Mouse (Mus musculus) forebrain, embryonic 13.5 days (tissue): ENCODE results near the gene Gcnt2. TPM values are rescaled to one million over a fixed set of nuclear protein-coding genes. Genes with fewer than 3 reads are reported as not detected.
"Not testable (repeated sequence)": the region's sequence is repeated elsewhere in the genome, so short reads cannot be mapped to it uniquely, and the experiment has no call there.

Experiments used
- ATAC-seq: fragments of 200-750 bp; cut with Nextera tagmentation; 2 replicates; pipeline ENCODE4 v1.8.0; 2017
- H3K27ac ChIP-seq: fragments of 300-500 bp; sonication (generic); 2 replicates; pipeline ENCODE4 v1.5.1; 2015; ENCODE audit warnings: inconsistent platforms, mild to moderate bottlenecking, moderate library complexity
- H3K27me3 ChIP-seq: fragments of 300-500 bp; sonication (generic); 2 replicates; pipeline ENCODE4 v1.6.1; 2015; ENCODE audit warnings: mild to moderate bottlenecking, inconsistent platforms
- H3K36me3 ChIP-seq: fragments of 300-500 bp; sonication (generic); 2 replicates; pipeline ENCODE4 v1.6.1; 2015; ENCODE audit warnings: mild to moderate bottlenecking, inconsistent platforms; ENCODE audit not compliant: poor library complexity, severe bottlenecking
- H3K4me1 ChIP-seq: fragments of 300-500 bp; sonication (generic); 2 replicates; pipeline ENCODE4 v1.6.1; 2015; ENCODE audit warnings: inconsistent platforms
- H3K4me2 ChIP-seq: fragments of 300-500 bp; sonication (generic); 2 replicates; pipeline ENCODE4 v1.6.1; 2015; ENCODE audit warnings: inconsistent platforms, mild to moderate bottlenecking, moderate library complexity
- H3K4me3 ChIP-seq: fragments of 300-500 bp; sonication (generic); 2 replicates; pipeline ENCODE4 v1.5.1; 2015; ENCODE audit warnings: mild to moderate bottlenecking, inconsistent platforms
- H3K9ac ChIP-seq: fragments of 300-500 bp; sonication (generic); 2 replicates; pipeline ENCODE4 v1.6.1; 2015; ENCODE audit warnings: mild to moderate bottlenecking, inconsistent platforms
- H3K9me3 ChIP-seq: fragments of 300-500 bp; sonication (generic); replicated peaks from 2 replicates; pipeline ENCODE4 v1.6.1; 2016; ENCODE audit warnings: inconsistent platforms
- WGBS: fragments of 180-500 bp; shearing (Covaris S2); methylation state at CpG from one replicate; pipeline ENCODE4 v1.1.7; 2015; 5-methylcytosine and 5-hydroxymethylcytosine counted together
- polyA plus RNA-seq: library from polyadenylated mRNA; unstranded; fragments of >200 nt; fragmentation: Nextera tagmentation; extraction: Ambion mirVana; gene quantifications from 2 replicates; pipeline ENCODE4 v1.2.1, GENCODE M21; 2015

Gcnt2 gene
- polyA plus RNA-seq, 1 experiment from 2014 or later: 2.8 TPM

DNA sequence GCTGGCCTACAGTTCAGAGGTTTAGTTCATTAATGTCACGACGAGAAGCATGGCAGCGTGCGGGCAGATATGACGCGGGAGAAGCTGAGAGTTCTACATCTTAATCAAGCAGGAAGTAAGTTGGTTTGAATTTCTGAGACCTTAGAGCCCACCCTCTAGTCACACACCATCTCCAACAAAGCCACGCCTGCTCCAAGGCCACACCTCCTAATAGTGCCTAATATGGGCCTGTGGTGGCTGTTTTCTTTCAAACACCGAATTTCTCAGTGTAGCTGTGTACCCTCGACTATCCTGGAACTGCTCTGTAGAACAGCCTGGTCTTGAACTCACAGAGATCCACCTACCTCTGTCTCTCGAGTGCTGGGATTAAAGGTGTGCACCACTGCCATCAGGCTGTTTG is 108.1 kb downstream of the Gcnt2 start:
- no peak overlapping the region for H3K4me3 ChIP-seq
- H3K9ac ChIP-seq: no peak overlapping the region
- no peaks in the 10 kb centered on the region for H3K4me1 ChIP-seq
- no peaks in the 10 kb centered on the region for H3K36me3 ChIP-seq
- WGBS: 95% methylated on average over 10 of the region's 10 CpGs
- H3K9me3 ChIP-seq: no peaks in the 10 kb centered on the region
- ATAC-seq: no peak
- H3K27me3 ChIP-seq: no peaks in the 10 kb centered on the region
- no peak overlapping the region for H3K27ac ChIP-seq
- no peak overlapping the region for H3K4me2 ChIP-seq

DNA sequence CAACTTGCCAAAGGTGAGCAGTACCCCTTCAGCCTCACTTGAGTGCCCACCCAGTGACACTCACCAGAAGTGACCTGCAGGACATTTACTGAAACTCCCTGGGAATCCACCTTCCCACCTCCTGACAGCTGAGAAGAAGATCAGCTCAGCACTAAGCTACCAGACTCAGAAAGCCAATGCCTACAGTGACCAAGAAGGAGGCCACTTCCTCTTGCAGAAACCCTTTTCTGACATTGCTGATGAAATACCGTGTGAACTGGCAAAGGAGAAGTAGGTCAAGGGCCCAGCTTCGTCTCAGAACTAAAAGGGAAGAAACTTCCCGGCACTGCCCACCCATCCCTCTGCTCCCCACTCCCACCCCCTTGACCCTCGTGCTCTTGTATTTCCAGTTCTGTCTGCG is 109.0 kb downstream of the Gcnt2 start:
- Histone ChIP-seq H3K27ac (no peak overlapping the region), H3K9me3 (no peaks in the 10 kb centered on the region), H3K4me3 (no peak overlapping the region), H3K9ac (no peak overlapping the region), H3K4me1 (no peaks in the 10 kb centered on the region), H3K36me3 (no peaks in the 10 kb centered on the region), H3K4me2 (no peak overlapping the region), H3K27me3 (no peaks in the 10 kb centered on the region)
- ATAC-seq: no peak
- WGBS: 83% methylated on average over 5 of the region's 5 CpGs

DNA sequence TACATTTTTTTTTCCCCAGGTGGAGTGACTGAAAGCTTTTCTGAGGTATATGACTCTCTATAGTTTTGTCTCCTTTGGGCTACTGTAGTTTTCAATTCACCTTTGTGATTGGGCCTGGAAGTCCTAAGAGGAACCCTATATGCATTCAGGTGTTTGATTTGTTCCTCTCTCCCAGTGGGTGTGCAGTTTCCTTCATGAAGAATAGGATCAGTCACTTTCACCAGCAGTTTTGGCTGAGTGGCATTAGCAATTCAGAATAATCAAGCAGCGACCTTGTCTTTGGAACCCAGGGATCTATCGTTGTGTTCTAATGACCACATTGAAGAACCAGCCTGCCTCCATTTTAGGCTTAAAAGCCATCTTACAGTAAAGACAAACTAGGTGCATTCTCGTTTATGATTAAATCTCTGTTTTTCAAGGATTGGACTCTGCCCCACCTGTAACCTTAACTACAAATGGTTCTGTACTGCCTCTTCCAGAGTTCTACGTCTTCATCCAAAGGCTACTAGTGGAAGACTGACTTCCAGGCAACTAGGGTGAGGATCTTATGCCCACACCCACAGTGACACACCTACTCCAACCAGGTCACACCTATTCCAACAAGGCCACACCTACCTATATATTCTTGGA is 110.3 kb downstream of the Gcnt2 start:
- no peaks in the 10 kb centered on the region for H3K27me3 ChIP-seq
- no peaks in the 10 kb centered on the region for H3K4me1 ChIP-seq
- no peaks in the 10 kb centered on the region for H3K9me3 ChIP-seq
- 88% methylated on average over 4 of the region's 4 CpGs for WGBS
- H3K4me2 ChIP-seq: no peak overlapping the region
- no peak overlapping the region for H3K4me3 ChIP-seq
- no peak overlapping the region for H3K9ac ChIP-seq
- no peaks in the 10 kb centered on the region for H3K36me3 ChIP-seq
- no peak overlapping the region for H3K27ac ChIP-seq
- no peak for ATAC-seq

- no peaks in the 10 kb centered on the region for H3K4me1 ChIP-seq
- H3K9ac ChIP-seq: no peak overlapping the region
- WGBS: 95% methylated on average over 5 of the region's 5 CpGs
- H3K4me2 ChIP-seq: no peak overlapping the region
- no peak overlapping the region for H3K27ac ChIP-seq
- ATAC-seq: no peak
- H3K36me3 ChIP-seq: no peaks in the 10 kb centered on the region
- H3K9me3 ChIP-seq: no peaks in the 10 kb centered on the region
- H3K4me3 ChIP-seq: no peak overlapping the region
- no peaks in the 10 kb centered on the region for H3K27me3 ChIP-seq
These were observed 111.7 kb downstream of the Gcnt2 start for GRCm38 (mm10) chr13:40971261-40971660.

DNA sequence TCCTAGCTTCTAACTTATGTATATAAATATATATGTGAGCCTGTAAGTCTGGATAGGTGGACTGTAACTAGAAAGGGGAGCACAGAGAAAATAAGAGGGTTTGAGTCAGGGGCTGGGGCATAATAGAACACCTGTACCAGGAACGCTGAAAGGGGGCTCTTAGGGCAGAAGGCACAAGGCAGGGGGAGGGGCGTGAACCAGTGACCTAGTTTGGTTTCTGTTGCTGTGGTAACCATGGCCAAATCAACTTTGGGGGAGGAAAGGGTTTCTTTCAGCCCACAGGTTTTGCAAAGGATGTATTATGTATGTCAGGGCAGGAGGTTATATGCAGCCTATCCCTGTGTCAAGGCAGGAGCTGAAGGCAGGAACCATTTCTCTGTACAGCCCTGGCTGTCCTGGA is 112.3 kb downstream of the Gcnt2 start:
- H3K4me3 ChIP-seq: no peak overlapping the region
- H3K27me3 ChIP-seq: no peaks in the 10 kb centered on the region
- H3K36me3 ChIP-seq: no peaks in the 10 kb centered on the region
- WGBS: 77% methylated on average over 2 of the region's 2 CpGs
- H3K9ac ChIP-seq: no peak overlapping the region
- no peaks in the 10 kb centered on the region for H3K9me3 ChIP-seq
- H3K27ac ChIP-seq: no peak overlapping the region
- no peak for ATAC-seq
- H3K4me2 ChIP-seq: no peak overlapping the region
- H3K4me1 ChIP-seq: no peaks in the 10 kb centered on the region

GRCm38 (mm10) chr13:40972976-40973375 is 113.4 kb downstream of the Gcnt2 start:
- Histone ChIP-seq H3K36me3 (no peaks in the 10 kb centered on the region), H3K4me1 (no peaks in the 10 kb centered on the region), H3K9me3 (no peaks in the 10 kb centered on the region), H3K4me2 (no peak overlapping the region), H3K9ac (no peak overlapping the region), H3K4me3 (no peak overlapping the region), H3K27ac (no peak overlapping the region), H3K27me3 (no peaks in the 10 kb centered on the region)
- 87% methylated on average over 5 of the region's 5 CpGs for WGBS
- ATAC-seq: no peak

DNA sequence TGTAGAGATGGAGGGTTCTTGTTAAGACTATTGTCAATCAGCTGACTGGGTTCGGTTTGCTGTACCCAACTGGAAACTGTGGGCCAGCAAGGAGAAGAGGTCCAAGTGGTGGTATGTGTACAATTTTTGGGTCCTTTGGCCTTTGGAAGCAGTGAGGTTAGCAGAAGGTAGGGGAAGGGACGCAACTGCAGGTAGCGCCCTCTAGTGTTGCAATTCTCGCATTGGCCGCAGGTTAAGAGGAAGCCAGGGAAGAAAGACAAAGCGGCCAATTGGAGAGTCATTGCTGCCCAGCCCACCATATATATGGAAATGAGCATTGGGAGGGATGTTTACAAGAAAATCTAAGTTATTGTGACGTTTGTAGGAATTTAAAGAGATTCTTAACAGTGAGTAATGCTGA is 118.1 kb downstream of the Gcnt2 start:
- no peak for ATAC-seq
- H3K4me3 ChIP-seq: no peak overlapping the region
- no peak overlapping the region for H3K9ac ChIP-seq
- no peak overlapping the region for H3K27ac ChIP-seq
- no peaks in the 10 kb centered on the region for H3K4me1 ChIP-seq
- H3K36me3 ChIP-seq: no peaks in the 10 kb centered on the region
- no peaks in the 10 kb centered on the region for H3K27me3 ChIP-seq
- H3K4me2 ChIP-seq: no peak overlapping the region
- no peaks in the 10 kb centered on the region for H3K9me3 ChIP-seq
- WGBS: 11% methylated on average over 7 of the region's 7 CpGs

DNA sequence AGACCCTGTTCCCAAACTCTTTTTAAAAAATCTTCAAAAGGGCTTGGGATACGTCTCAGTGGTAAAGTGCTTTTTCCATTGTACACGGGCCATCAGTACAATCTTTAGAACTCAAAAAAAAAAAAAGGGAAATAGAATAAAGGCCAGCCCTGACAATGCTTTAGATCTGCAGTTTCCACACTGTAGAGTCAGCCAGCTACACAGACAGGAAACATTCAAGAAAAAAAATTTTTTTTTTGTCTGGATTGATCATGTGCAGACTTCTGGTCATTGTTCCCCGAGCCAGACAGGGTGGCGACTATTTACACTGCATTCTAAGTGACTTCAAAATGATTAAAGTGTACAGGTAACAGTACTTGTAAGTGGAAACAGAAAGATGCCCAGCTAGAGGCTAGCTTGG is 119.1 kb downstream of the Gcnt2 start:
- WGBS: 81% methylated on average over 4 of the region's 4 CpGs
- Histone ChIP-seq H3K9ac (no peak overlapping the region), H3K27ac (no peak overlapping the region), H3K27me3 (no peaks in the 10 kb centered on the region), H3K4me1 (no peaks in the 10 kb centered on the region), H3K36me3 (no peaks in the 10 kb centered on the region), H3K9me3 (no peaks in the 10 kb centered on the region), H3K4me3 (no peak overlapping the region), H3K4me2 (no peak overlapping the region)
- ATAC-seq: no peak

DNA sequence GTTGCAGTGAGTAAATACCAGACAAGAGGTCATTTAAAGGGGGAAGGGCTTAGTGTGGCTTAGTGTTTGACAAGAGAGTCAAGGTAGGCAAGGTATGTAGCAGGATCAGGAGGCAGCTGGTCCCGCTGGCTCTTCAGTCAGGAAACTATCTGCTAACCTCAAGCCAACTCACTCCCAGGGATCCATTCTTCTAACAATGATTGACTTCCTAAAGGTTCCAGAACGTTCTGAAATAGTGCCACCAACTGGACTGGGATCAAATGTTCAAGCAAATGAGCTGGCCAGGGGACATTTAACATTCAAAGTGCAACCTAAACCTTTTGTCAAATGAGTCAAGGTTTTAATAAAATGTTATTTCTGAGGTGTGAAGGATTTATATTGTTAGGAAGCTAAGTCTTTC is 119.8 kb downstream of the Gcnt2 start:
- Histone ChIP-seq H3K4me1 (no peaks in the 10 kb centered on the region), H3K9me3 (no peaks in the 10 kb centered on the region), H3K9ac (no peak overlapping the region), H3K27ac (no peak overlapping the region), H3K4me3 (no peak overlapping the region), H3K4me2 (no peak overlapping the region), H3K36me3 (no peaks in the 10 kb centered on the region), H3K27me3 (no peaks in the 10 kb centered on the region)
- WGBS: 60% methylated on average over 2 of the region's 2 CpGs
- ATAC-seq: no peak

GRCm38 (mm10) chr13:40982759-40983158 is 123.2 kb downstream of the Gcnt2 start:
- ATAC-seq: no peak

GRCm38 (mm10) chr13:40986081-40986480 is 126.5 kb downstream of the Gcnt2 start:
- H3K27ac ChIP-seq: no peak overlapping the region
- no peak overlapping the region for H3K4me2 ChIP-seq
- ATAC-seq: no peak
- WGBS: 95% methylated on average over 5 of the region's 5 CpGs
- H3K9ac ChIP-seq: no peak overlapping the region
- H3K4me1 ChIP-seq: no peaks in the 10 kb centered on the region
- no peaks in the 10 kb centered on the region for H3K36me3 ChIP-seq
- no peak overlapping the region for H3K4me3 ChIP-seq
- peaks cover 2% of the 10 kb centered on the region; the same call in 1 of the 2 replicates for H3K27me3 ChIP-seq
- no peaks in the 10 kb centered on the region for H3K9me3 ChIP-seq

More at GRCm38 (mm10) chr13:40982759-40983158, 123.2 kb downstream of the Gcnt2 start:
- H3K4me3 ChIP-seq: no peak overlapping the region
- no peak overlapping the region for H3K27ac ChIP-seq
- 73% methylated on average over 1 of the region's 1 CpGs for WGBS
- H3K4me2 ChIP-seq: no peak overlapping the region
- no peaks in the 10 kb centered on the region for H3K4me1 ChIP-seq
- H3K9ac ChIP-seq: no peak overlapping the region
- no peaks in the 10 kb centered on the region for H3K27me3 ChIP-seq
- no peaks in the 10 kb centered on the region for H3K36me3 ChIP-seq
- no peaks in the 10 kb centered on the region for H3K9me3 ChIP-seq

DNA sequence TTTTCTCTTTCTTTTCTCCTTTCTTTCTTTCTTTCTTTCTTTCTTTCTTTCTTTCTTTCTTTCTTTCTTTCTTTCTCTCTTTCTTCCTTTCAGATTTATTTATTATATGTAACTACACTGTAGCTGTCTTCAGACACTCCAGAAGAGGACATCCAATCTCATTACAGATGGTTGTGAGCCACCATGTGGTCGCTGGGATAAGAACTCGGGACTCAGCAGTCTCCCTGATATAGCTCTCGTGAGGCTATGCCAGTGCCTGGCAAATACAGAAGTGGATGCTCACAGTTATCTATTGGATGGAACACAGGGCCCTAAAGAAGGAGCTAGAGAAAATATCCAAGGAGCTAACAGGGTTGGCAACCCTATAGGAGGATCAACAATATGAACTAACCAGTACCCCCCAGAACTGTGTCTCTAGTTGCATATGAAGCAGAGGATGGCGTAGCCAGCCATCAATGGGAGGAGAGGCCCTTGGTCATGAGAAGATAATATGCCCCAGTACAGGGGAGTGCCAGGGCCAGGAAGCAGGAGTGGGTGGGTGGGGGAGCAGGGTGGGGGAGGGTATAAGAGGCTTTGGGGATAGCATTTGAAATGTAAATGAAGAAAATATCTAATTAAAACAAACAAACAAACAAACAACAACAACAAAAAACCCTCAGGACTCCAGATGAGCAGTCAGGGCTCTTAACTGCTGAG is 128.2 kb downstream of the Gcnt2 start:
- not testable (repeated sequence) for H3K4me1 ChIP-seq, H3K4me2 ChIP-seq, H3K9me3 ChIP-seq, H3K36me3 ChIP-seq, H3K4me3 ChIP-seq, H3K9ac ChIP-seq, H3K27ac ChIP-seq, ATAC-seq, H3K27me3 ChIP-seq
- 70% methylated on average over 4 of the region's 4 CpGs for WGBS

DNA sequence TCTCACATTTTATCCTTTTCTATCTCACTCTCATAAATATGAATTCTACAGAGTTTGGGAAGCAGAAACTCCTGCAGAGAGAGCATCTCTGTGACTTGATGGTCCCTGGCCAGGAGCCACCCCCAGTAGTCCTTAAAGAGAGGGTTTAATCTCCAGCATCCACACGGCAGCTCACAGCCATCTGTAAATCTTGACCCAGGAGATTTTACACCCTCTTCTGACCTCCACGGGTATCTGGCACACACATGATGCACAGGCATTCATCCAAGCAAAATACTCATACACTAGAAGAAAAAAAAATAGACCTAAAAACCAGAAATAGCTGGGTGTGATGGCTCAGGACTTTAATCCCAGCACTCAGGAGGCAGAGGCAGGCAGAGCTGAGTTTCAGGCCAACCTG is 128.9 kb downstream of the Gcnt2 start:
- Histone ChIP-seq H3K27me3 (peaks cover 4% of the 10 kb centered on the region; the same call in 1 of the 2 replicates), H3K4me2 (no peak overlapping the region), H3K36me3 (no peaks in the 10 kb centered on the region), H3K9ac (no peak overlapping the region), H3K4me3 (no peak overlapping the region), H3K27ac (no peak overlapping the region), H3K9me3 (no peaks in the 10 kb centered on the region), H3K4me1 (no peaks in the 10 kb centered on the region)
- WGBS: 77% methylated on average over 2 of the region's 2 CpGs
- ATAC-seq: no peak
